Mouse (Mus musculus): Measurements from ENCODE around the gene Armt1.
"Not testable (repeated sequence)": the region's sequence is repeated elsewhere in the genome, so short reads cannot be mapped to it uniquely, and the experiment has no call there.

DNA sequence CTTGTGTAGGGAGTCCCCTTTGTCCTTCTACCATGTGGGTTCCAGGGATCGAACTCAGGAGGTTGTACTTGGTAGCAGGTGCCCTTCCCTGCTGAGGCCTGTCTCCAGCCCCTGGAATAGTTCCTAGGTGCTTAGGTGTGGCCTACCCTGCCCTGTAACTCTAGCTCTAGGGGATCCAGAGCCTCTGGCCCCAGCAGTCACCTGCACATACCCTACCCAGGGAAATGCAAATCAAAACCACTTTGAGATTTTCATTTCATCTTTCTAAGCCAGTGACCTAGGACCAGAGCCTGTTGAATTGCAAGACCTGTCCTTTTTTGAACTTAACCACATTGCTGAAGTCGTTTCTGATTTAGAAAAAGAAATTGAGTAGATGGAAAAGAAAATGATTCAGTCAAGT is 1.6 kb downstream of the Armt1 start:
- TF ChIP-seq EP300 (IDR thresholded peaks at IDR 0.05; ENCODE audit: insufficient read depth, low read depth, low read length); POLR2A (IDR thresholded peaks at IDR 0.05; ENCODE audit: insufficient read depth, low read length): not testable (repeated sequence)
